8 mouse cellular contexts compared by ENCODE assay signal in the genomic region with DNA sequence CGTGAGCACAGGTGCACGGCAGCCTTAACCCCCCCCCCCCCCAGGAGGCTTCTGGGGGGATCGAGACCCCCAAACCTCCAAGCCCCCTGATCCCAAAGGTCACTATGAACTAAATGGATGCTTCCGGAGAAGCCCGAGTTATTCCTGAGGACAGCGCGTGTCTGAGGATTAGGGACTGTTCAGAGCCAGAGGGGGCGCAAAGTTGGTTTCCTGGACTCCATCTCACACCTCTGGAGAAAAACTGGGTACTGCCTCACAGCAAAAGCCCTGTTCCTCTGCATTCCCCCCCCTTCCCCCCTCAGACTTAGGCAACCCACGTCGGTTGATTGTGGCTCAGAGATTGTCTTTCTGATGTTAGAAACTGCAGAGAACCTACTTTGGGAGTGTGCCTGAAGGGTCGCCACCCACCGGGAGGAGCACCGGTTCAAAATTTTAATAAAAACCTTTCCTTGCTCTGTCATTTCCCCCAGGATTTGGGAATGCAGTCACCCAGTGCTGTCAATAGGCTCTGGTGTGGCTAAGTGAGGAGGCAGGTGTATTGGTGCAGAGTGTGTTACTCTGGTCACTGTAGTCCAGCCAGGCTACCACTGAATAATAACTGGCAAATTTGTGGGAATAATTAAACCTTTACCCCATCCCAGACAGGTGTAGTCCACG. TPM values are rescaled to one million over a fixed set of nuclear protein-coding genes. Genes with fewer than 3 reads are reported as not detected.
DNase-seq lines count a peak whose midpoint lies in the region; ATAC-seq and TF ChIP-seq lines count a peak whose summit lies in the region.

No protein-coding gene starts in this region.

- peaks cover 19% of the 10 kb centered on the region for H3K27me3 ChIP-seq in heart, embryonic 13.5 days (replicated peaks)
- no peaks in the 10 kb centered on the region for H3K27me3 ChIP-seq in G1E (ENCODE audit: insufficient read depth, low read length)
- H3K27me3 ChIP-seq in forebrain, embryonic 13.5 days: peaks cover 10% of the 10 kb centered on the region; the same call in 1 of the 2 replicates
- no peaks in the 10 kb centered on the region for H3K27me3 ChIP-seq in liver, embryonic 16.5 days (ENCODE audit: control insufficient read depth, insufficient read depth, low read depth, low read length)

- no peaks in the 10 kb centered on the region for H3K9me3 ChIP-seq in heart, embryonic 13.5 days
- no peaks in the 10 kb centered on the region for H3K9me3 ChIP-seq in G1E (replicated peaks)
- no peaks in the 10 kb centered on the region for H3K9me3 ChIP-seq in forebrain, embryonic 13.5 days (replicated peaks)
- no peaks in the 10 kb centered on the region for H3K9me3 ChIP-seq in liver, embryonic 16.5 days (replicated peaks; ENCODE audit: control insufficient read depth, low read length)

- peak overlapping the region; percentile 92 for H3K9ac ChIP-seq in heart, embryonic 13.5 days
- H3K9ac ChIP-seq in forebrain, embryonic 13.5 days: peak overlapping the region; percentile 90
- peak overlapping the region; percentile 98 for H3K9ac ChIP-seq in liver, embryonic 16.5 days (ENCODE audit: low read depth, low read length)

- H3K4me3 ChIP-seq in heart, embryonic 13.5 days: peak overlapping the region; percentile 87
- H3K4me3 ChIP-seq in G1E (ENCODE audit: low read depth, low read length): peak overlapping the region; percentile 94
- H3K4me3 ChIP-seq in forebrain, embryonic 13.5 days: peak overlapping the region; percentile 78
- H3K4me3 ChIP-seq in liver, embryonic 16.5 days (ENCODE audit: low read depth, low read length): peak overlapping the region; percentile 89

- 12% methylated on average over 14 of the region's 14 CpGs for WGBS in heart, embryonic 13.5 days
- WGBS in forebrain, embryonic 13.5 days: 13% methylated on average over 14 of the region's 14 CpGs
- 4% methylated on average over 14 of the region's 14 CpGs for WGBS in liver, embryonic 16.5 days (ENCODE audit: insufficient replicate concordance)

- ATAC-seq in heart, embryonic 13.5 days (ENCODE audit: extremely low read depth, insufficient number of reproducible peaks, low FRiP score, low TSS enrichment): no peak
- no peak for ATAC-seq in G1E (ENCODE audit: extremely low read depth, insufficient number of reproducible peaks, low FRiP score, poor library complexity, severe bottlenecking)
- ATAC-seq in forebrain, embryonic 13.5 days: peak; percentile 48
- ATAC-seq in liver, embryonic 16.5 days (ENCODE audit: low read depth): no peak
- no peak for ATAC-seq in activated CD4-positive, CD25-positive, alpha-beta regulatory T cell, adult 4 months

- intact Hi-C loops in gastrocnemius, postnatal 36 days (cut with DNase I): no loop called here

- H3K36me3 ChIP-seq in heart, embryonic 13.5 days: no peaks in the 10 kb centered on the region
- peaks cover 27% of the 10 kb centered on the region for H3K36me3 ChIP-seq in G1E (replicated peaks)
- no peaks in the 10 kb centered on the region for H3K36me3 ChIP-seq in forebrain, embryonic 13.5 days (ENCODE audit: poor library complexity, severe bottlenecking)
- H3K36me3 ChIP-seq in liver, embryonic 16.5 days (ENCODE audit: control insufficient read depth, insufficient read depth): peaks cover 3% of the 10 kb centered on the region

- no peak for DNase-seq in heart, adult 18-20 months
- peak; percentile 31 for DNase-seq in G1E (ENCODE audit: low spot score)
- no peak for DNase-seq in gastrocnemius, postnatal 36 days
- DNase-seq in thymus, adult 18-20 months: no peak

- H3K4me1 ChIP-seq in heart, embryonic 13.5 days: peaks cover 45% of the 10 kb centered on the region
- peaks cover 68% of the 10 kb centered on the region for H3K4me1 ChIP-seq in G1E (ENCODE audit: insufficient read depth, low read depth, low read length)
- peaks cover 51% of the 10 kb centered on the region for H3K4me1 ChIP-seq in forebrain, embryonic 13.5 days
- H3K4me1 ChIP-seq in liver, embryonic 16.5 days (ENCODE audit: control insufficient read depth, low read depth, low read length): peaks cover 38% of the 10 kb centered on the region

- H3K27ac ChIP-seq in heart, embryonic 13.5 days (replicated peaks): peak overlapping the region; percentile 89
- peak overlapping the region; percentile 90 for H3K27ac ChIP-seq in forebrain, embryonic 13.5 days
- peak overlapping the region; percentile 97 for H3K27ac ChIP-seq in liver, embryonic 16.5 days (ENCODE audit: low read length)

- peak overlapping the region; percentile 90 for H3K4me2 ChIP-seq in heart, embryonic 13.5 days
- peak overlapping the region; percentile 87 for H3K4me2 ChIP-seq in forebrain, embryonic 13.5 days
- H3K4me2 ChIP-seq in liver, embryonic 16.5 days (ENCODE audit: low read depth, low read length): peak overlapping the region; percentile 96

- TF ChIP-seq CTCF in G1E (IDR thresholded peaks at IDR 0.05; ENCODE audit: low read depth, low read length): no peak

RNA-seq across cellular contexts. Expression of a gene that starts 0.8 kb away (rescaled TPM):
- 9.6 and 9.7 TPM in 2 replicates for polyA plus RNA-seq in heart, embryonic 13.5 days (2015; fragmentation: Nextera tagmentation; extraction: Ambion mirVana)
- total RNA-seq in heart, adult 18-20 months (2021): 1 to 10 TPM; 7.3 to 9.2 TPM
- total RNA-seq in G1E (2014; fragmentation: Nextera tagmentation): 95.0 and 101 TPM in 2 replicates
- total RNA-seq in G1E (2017): 18.9 and 20.4 TPM in 2 replicates
- 32.4 and 37.1 TPM in 2 replicates for polyA plus RNA-seq in G1E (2012)
- 3.6 and 5.0 TPM in 2 replicates for polyA plus RNA-seq in forebrain, embryonic 13.5 days (2015; fragmentation: Nextera tagmentation; extraction: Ambion mirVana)
- 32.0 and 33.4 TPM in 2 replicates for polyA plus RNA-seq in liver, embryonic 16.5 days (2015; fragmentation: Nextera tagmentation; extraction: Ambion mirVana)
- 1 to 10 TPM; 4.8 to 9.4 TPM for total RNA-seq in gastrocnemius, postnatal 36 days (2021)
- polyA plus RNA-seq in activated CD4-positive, CD25-positive, alpha-beta regulatory T cell, adult 4 months (2017; shearing (Covaris generic)): 10 to 100 TPM; 21.1 to 24.9 TPM

RNA-seq across cellular contexts. Expression of a gene that starts 1.0 kb away (rescaled TPM):
- 3.8 and 3.9 TPM in 2 replicates for polyA plus RNA-seq in heart, embryonic 13.5 days (2015; fragmentation: Nextera tagmentation; extraction: Ambion mirVana)
- total RNA-seq in heart, adult 18-20 months (2021): 1 to 10 TPM; 1.4 to 2.1 TPM
- total RNA-seq in G1E (2014; fragmentation: Nextera tagmentation) (6.1 and 8.8 TPM in 2 replicates), G1E (2017) (2.0 and 3.3 TPM in 2 replicates)
- 0.58 and 1.0 TPM in 2 replicates for polyA plus RNA-seq in G1E (2012)
- 3.4 and 5.4 TPM in 2 replicates for polyA plus RNA-seq in forebrain, embryonic 13.5 days (2015; fragmentation: Nextera tagmentation; extraction: Ambion mirVana)
- 3.2 and 3.8 TPM in 2 replicates for polyA plus RNA-seq in liver, embryonic 16.5 days (2015; fragmentation: Nextera tagmentation; extraction: Ambion mirVana)
- total RNA-seq in gastrocnemius, postnatal 36 days (2021): 1 to 10 TPM in 1 of 2 experiments, under 1 TPM in 1; 0.86 to 1.7 TPM
- polyA plus RNA-seq in activated CD4-positive, CD25-positive, alpha-beta regulatory T cell, adult 4 months (2017; shearing (Covaris generic)): 1 to 10 TPM; 4.5 to 5.5 TPM

RNA-seq across cellular contexts. Expression of a gene that starts 48.5 kb away (rescaled TPM):
- polyA plus RNA-seq in heart, embryonic 13.5 days (2015; fragmentation: Nextera tagmentation; extraction: Ambion mirVana): 33.4 and 38.1 TPM in 2 replicates
- 10 to 100 TPM; 51.9 to 53.8 TPM for total RNA-seq in heart, adult 18-20 months (2021)
- total RNA-seq in G1E (2014; fragmentation: Nextera tagmentation) (106 and 127 TPM in 2 replicates), G1E (2017) (94.9 and 114 TPM in 2 replicates)
- 9.8 and 17.3 TPM in 2 replicates for polyA plus RNA-seq in G1E (2012)
- polyA plus RNA-seq in forebrain, embryonic 13.5 days (2015; fragmentation: Nextera tagmentation; extraction: Ambion mirVana): 57.6 and 58.4 TPM in 2 replicates
- polyA plus RNA-seq in liver, embryonic 16.5 days (2015; fragmentation: Nextera tagmentation; extraction: Ambion mirVana): 10.1 and 11.4 TPM in 2 replicates
- total RNA-seq in gastrocnemius, postnatal 36 days (2021): 10 to 100 TPM; 60.1 to 63.4 TPM
- 10 to 100 TPM; 39.6 to 51.6 TPM for polyA plus RNA-seq in activated CD4-positive, CD25-positive, alpha-beta regulatory T cell, adult 4 months (2017; shearing (Covaris generic))
